Mouse (Mus musculus) stomach, postnatal 0 days (tissue): ENCODE measurements at regions not wholly inside any gene's neighbourhood (a gene's known extent, or its start where the extent isn't known, plus 50 kb on each side); places are given as distances from the start of the nearest gene placed in this dataset.

Experiments
- ATAC-seq: fragments of 200-750 bp; cut with Nextera tagmentation; 2 replicates; pipeline ENCODE4 v1.8.0; 2017; ENCODE audit not compliant: low FRiP score, low TSS enrichment
- DNase-seq: peaks from one replicate; pipeline ENCODE4 v3.0.0-alpha.2; 2016; ENCODE audit warnings: low spot score
- H3K27ac ChIP-seq: fragments of 300-500 bp; sonication (generic); replicated peaks from 2 replicates; pipeline ENCODE4 v1.5.1; 2014; ENCODE audit warnings: mild to moderate bottlenecking, control low read depth
- H3K27me3 ChIP-seq: fragments of 300-500 bp; sonication (generic); 2 replicates; pipeline ENCODE4 v1.6.1; 2014; ENCODE audit warnings: low read length; ENCODE audit not compliant: control insufficient read depth, insufficient read depth
- H3K36me3 ChIP-seq: fragments of 300-500 bp; sonication (generic); 2 replicates; pipeline ENCODE4 v1.6.1; 2014; ENCODE audit warnings: low read length, mixed read lengths; ENCODE audit not compliant: control insufficient read depth, insufficient read depth
- H3K4me1 ChIP-seq: fragments of 300-500 bp; sonication (generic); replicated peaks from 2 replicates; pipeline ENCODE4 v1.6.1; 2014; ENCODE audit warnings: antibody characterized with exemption; ENCODE audit not compliant: control insufficient read depth, insufficient read depth
- H3K4me2 ChIP-seq: fragments of 300-500 bp; sonication (generic); replicated peaks from 2 replicates; pipeline ENCODE4 v1.6.1; 2014; ENCODE audit warnings: low read depth, mild to moderate bottlenecking, control low read depth, moderate library complexity
- H3K4me3 ChIP-seq: fragments of 300-500 bp; sonication (generic); 2 replicates; pipeline ENCODE4 v1.5.1; 2014; ENCODE audit warnings: low read depth, low read length, control low read depth
- H3K9ac ChIP-seq: fragments of 300-500 bp; sonication (generic); 2 replicates; pipeline ENCODE4 v1.6.1; 2014; ENCODE audit warnings: mild to moderate bottlenecking, low read length, control low read depth, mixed read lengths
- H3K9me3 ChIP-seq: fragments of 300-500 bp; sonication (generic); 2 replicates; pipeline ENCODE4 v1.6.1; 2016; ENCODE audit warnings: low read length; ENCODE audit not compliant: control insufficient read depth
- CTCF ChIP-seq: IDR thresholded peaks from 2 replicates; pipeline ENCODE4 v1.5.1; 2016; ENCODE audit warnings: antibody characterized with exemption, low read depth, mild to moderate bottlenecking, moderate library complexity
- EP300 ChIP-seq: optimal IDR thresholded peaks from 2 replicates; pipeline ENCODE3; 2016; ENCODE audit warnings: antibody characterized with exemption
- WGBS: fragments of 180-500 bp; shearing (Covaris S2); extraction: QIAGEN DNeasy Blood & Tissue Kit; methylation state at CpG from one replicate; pipeline ENCODE4 v1.1.7; 2014; 5-methylcytosine and 5-hydroxymethylcytosine counted together

GRCm38 (mm10) chr7:138657076-138657475 is 188.8 kb upstream of the Ppp2r2d start:
- no peaks in the 10 kb centered on the region for H3K27me3 ChIP-seq
- no peak overlapping the region for H3K4me3 ChIP-seq
- WGBS, result 74% methylated on average over 2 of the region's 2 CpGs
- no peaks in the 10 kb centered on the region for H3K36me3 ChIP-seq
- no peak for TF ChIP-seq EP300
- TF ChIP-seq CTCF, result no peak
- no peak overlapping the region for H3K9ac ChIP-seq
- H3K27ac ChIP-seq, result no peak overlapping the region
- no peak overlapping the region for H3K4me2 ChIP-seq
- no peak for ATAC-seq
- no peaks in the 10 kb centered on the region for H3K4me1 ChIP-seq
- H3K9me3 ChIP-seq, result no peaks in the 10 kb centered on the region
- no peak for DNase-seq

DNA sequence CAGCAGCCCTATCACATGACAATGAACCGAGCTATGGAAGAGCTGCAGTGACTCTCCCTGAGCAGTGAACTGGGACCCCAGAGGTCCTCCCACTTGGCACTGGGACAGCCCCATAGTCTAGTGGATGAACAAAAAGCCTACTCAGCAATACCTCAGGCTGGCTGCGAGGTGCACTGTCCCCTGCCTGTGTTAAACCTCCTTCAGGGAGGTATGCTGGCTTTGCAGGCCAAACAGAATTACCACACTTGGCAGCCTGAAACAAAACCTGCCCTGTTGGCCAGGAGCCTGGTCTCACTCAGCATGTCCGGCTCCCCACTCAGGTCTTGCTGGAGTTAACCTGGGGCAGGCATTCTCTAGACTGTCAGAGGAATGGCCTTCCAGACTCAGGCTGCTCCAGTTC is 189.9 kb upstream of the Ppp2r2d start:
- 50% methylated on average over 3 of the region's 3 CpGs for WGBS
- Histone ChIP-seq H3K9ac (no peak overlapping the region), H3K4me1 (no peaks in the 10 kb centered on the region), H3K4me2 (no peak overlapping the region), H3K27ac (no peak overlapping the region), H3K27me3 (no peaks in the 10 kb centered on the region), H3K4me3 (no peak overlapping the region), H3K9me3 (no peaks in the 10 kb centered on the region), H3K36me3 (no peaks in the 10 kb centered on the region)
- DNase-seq (no peak), ATAC-seq (no peak)
- TF ChIP-seq CTCF, result no peak
- TF ChIP-seq EP300, result no peak

GRCm38 (mm10) chr7:138650946-138651345 is 194.9 kb upstream of the Ppp2r2d start:
- no peak for TF ChIP-seq EP300
- no peak for TF ChIP-seq CTCF
- Histone ChIP-seq H3K4me1 (no peaks in the 10 kb centered on the region), H3K27ac (no peak overlapping the region), H3K36me3 (no peaks in the 10 kb centered on the region), H3K9ac (no peak overlapping the region), H3K27me3 (no peaks in the 10 kb centered on the region), H3K4me3 (no peak overlapping the region), H3K4me2 (no peak overlapping the region), H3K9me3 (no peaks in the 10 kb centered on the region)
- WGBS, result 84% methylated on average over 5 of the region's 5 CpGs
- ATAC-seq, result no peak
- DNase-seq, result no peak

- no peak for TF ChIP-seq EP300
- TF ChIP-seq CTCF, result no peak
- DNase-seq (no peak), ATAC-seq (no peak)
- Histone ChIP-seq H3K27me3 (no peaks in the 10 kb centered on the region), H3K4me1 (no peaks in the 10 kb centered on the region), H3K36me3 (no peaks in the 10 kb centered on the region), H3K4me2 (no peak overlapping the region), H3K9me3 (no peaks in the 10 kb centered on the region), H3K9ac (no peak overlapping the region), H3K4me3 (no peak overlapping the region), H3K27ac (no peak overlapping the region)
- 52% methylated on average over 2 of the region's 2 CpGs for WGBS
These were observed 198.2 kb upstream of the Ppp2r2d start for GRCm38 (mm10) chr7:138647636-138648035.

- no peaks in the 10 kb centered on the region for H3K27me3 ChIP-seq
- DNase-seq, result no peak
These were observed 205.2 kb upstream of the Ppp2r2d start for GRCm38 (mm10) chr7:138640492-138641165.

GRCm38 (mm10) chr7:138639541-138639940 is 206.3 kb upstream of the Ppp2r2d start:
- no peak overlapping the region for H3K9ac ChIP-seq
- H3K4me1 ChIP-seq, result no peaks in the 10 kb centered on the region
- no peak for TF ChIP-seq CTCF
- TF ChIP-seq EP300, result no peak
- H3K9me3 ChIP-seq, result no peaks in the 10 kb centered on the region
- DNase-seq, result no peak
- H3K36me3 ChIP-seq, result no peaks in the 10 kb centered on the region
- H3K27ac ChIP-seq, result no peak overlapping the region
- no peak overlapping the region for H3K4me3 ChIP-seq
- H3K4me2 ChIP-seq, result no peak overlapping the region
- ATAC-seq, result no peak
- H3K27me3 ChIP-seq, result no peaks in the 10 kb centered on the region
- 44% methylated on average over 3 of the region's 3 CpGs for WGBS

More at GRCm38 (mm10) chr7:138640492-138641165, 205.2 kb upstream of the Ppp2r2d start:
- ATAC-seq, result no peak
- H3K27ac ChIP-seq, result no peak overlapping the region
- H3K9me3 ChIP-seq, result no peaks in the 10 kb centered on the region
- 62% methylated on average over 6 of the region's 6 CpGs for WGBS
- TF ChIP-seq EP300 (no peak), CTCF (no peak)
- H3K4me2 ChIP-seq, result no peak overlapping the region
- no peak overlapping the region for H3K4me3 ChIP-seq
- no peaks in the 10 kb centered on the region for H3K4me1 ChIP-seq
- H3K9ac ChIP-seq, result no peak overlapping the region
- no peaks in the 10 kb centered on the region for H3K36me3 ChIP-seq
